Mouse (Mus musculus): ENCODE results near the gene Sema4g. TPM values are rescaled to one million over a fixed set of nuclear protein-coding genes. Genes with fewer than 3 reads are reported as not detected.

The Sema4g gene
- polyA plus RNA-seq, 2 experiments = 2.6 to 24.9 TPM

- WGBS (ENCODE audit: insufficient replicate concordance) = 72% methylated on average over 8 of the region's 8 CpGs
- H3K36me3 ChIP-seq (replicated peaks; ENCODE audit: control insufficient read depth, insufficient read depth, low read depth) = peaks cover 7% of the 10 kb centered on the region
These were observed 10.7 kb downstream of the Sema4g start for GRCm38 (mm10) chr19:44999647-45000046.

GRCm38 (mm10) chr19:45002301-45002700 is 13.4 kb downstream of the Sema4g start:
- DNase-seq (ENCODE audit: low read depth in 3 of 3, low spot score in 3 of 3) = no peak
- Histone ChIP-seq H3K4me1 (replicated peaks; ENCODE audit: control insufficient read depth in 2 of 2, insufficient read depth in 2 of 2, low read length in 1 of 2) (peaks cover 5 to 9% of the 10 kb centered on the region in 2 experiments), H3K9me3 (ENCODE audit: control insufficient read depth, low read length) (no peaks in the 10 kb centered on the region), H3K36me3 (replicated peaks; ENCODE audit: control insufficient read depth, insufficient read depth, low read depth) (peaks cover 7% of the 10 kb centered on the region), H3K27me3 (ENCODE audit: control insufficient read depth, insufficient read depth, low read length) (no peaks in the 10 kb centered on the region), H3K4me3 (ENCODE audit: insufficient read depth in 1 of 2, low read depth in 2 of 2, low read length in 2 of 2) (no peak overlapping the region), H3K27ac (no peak overlapping the region), H3K4me2 (ENCODE audit: low read depth) (no peak overlapping the region), H3K9ac (replicated peaks) (no peak overlapping the region)
- no peak for ATAC-seq (ENCODE audit: insufficient read depth)
- TF ChIP-seq EP300 (IDR thresholded peaks at IDR 0.05; ENCODE audit: low read depth) (no peak), CTCF (IDR thresholded peaks at IDR 0.05; ENCODE audit: low read depth) (peak; percentile 42)
- 67% methylated on average over 3 of the region's 3 CpGs for WGBS (ENCODE audit: insufficient replicate concordance)

More at GRCm38 (mm10) chr19:44999647-45000046, 10.7 kb downstream of the Sema4g start:
- Histone ChIP-seq H3K4me1 (replicated peaks; ENCODE audit: control insufficient read depth in 2 of 2, insufficient read depth in 2 of 2, low read length in 1 of 2) (no peaks in the 10 kb centered on the region), H3K27me3 (ENCODE audit: control insufficient read depth, insufficient read depth, low read length) (no peaks in the 10 kb centered on the region), H3K9ac (replicated peaks) (no peak overlapping the region), H3K4me3 (ENCODE audit: insufficient read depth in 1 of 2, low read depth in 2 of 2, low read length in 2 of 2) (no peak overlapping the region), H3K9me3 (ENCODE audit: control insufficient read depth, low read length) (no peaks in the 10 kb centered on the region), H3K27ac (no peak overlapping the region), H3K4me2 (ENCODE audit: low read depth) (no peak overlapping the region)
- DNase-seq (ENCODE audit: low read depth in 3 of 3, low spot score in 3 of 3) (no peak), ATAC-seq (ENCODE audit: insufficient read depth) (no peak)
- TF ChIP-seq CTCF (IDR thresholded peaks at IDR 0.05; ENCODE audit: low read depth) = no peak
- no peak for TF ChIP-seq EP300 (IDR thresholded peaks at IDR 0.05; ENCODE audit: low read depth)

GRCm38 (mm10) chr19:45003740-45004516 is 15.0 kb downstream of the Sema4g start:
- WGBS (ENCODE audit: insufficient replicate concordance) = 80% methylated on average over 7 of the region's 7 CpGs
- peaks cover 5 to 14% of the 10 kb centered on the region in 2 experiments for H3K4me1 ChIP-seq (replicated peaks; ENCODE audit: control insufficient read depth in 2 of 2, insufficient read depth in 2 of 2, low read length in 1 of 2)
- H3K36me3 ChIP-seq (replicated peaks; ENCODE audit: control insufficient read depth, insufficient read depth, low read depth) = peaks cover 7% of the 10 kb centered on the region
- H3K27ac ChIP-seq = no peak overlapping the region
- H3K4me2 ChIP-seq (ENCODE audit: low read depth) = no peak overlapping the region
- ATAC-seq (ENCODE audit: insufficient read depth) (no peak), DNase-seq (ENCODE audit: low read depth in 3 of 3, low spot score in 3 of 3) (no peak)
- no peaks in the 10 kb centered on the region for H3K27me3 ChIP-seq (ENCODE audit: control insufficient read depth, insufficient read depth, low read length)
- no peaks in the 10 kb centered on the region for H3K9me3 ChIP-seq (ENCODE audit: control insufficient read depth, low read length)
- TF ChIP-seq CTCF (IDR thresholded peaks at IDR 0.05; ENCODE audit: low read depth) = no peak
- no peak for TF ChIP-seq EP300 (IDR thresholded peaks at IDR 0.05; ENCODE audit: low read depth)
- H3K4me3 ChIP-seq (ENCODE audit: insufficient read depth in 1 of 2, low read depth in 2 of 2, low read length in 2 of 2) = no peak overlapping the region
- no peak overlapping the region for H3K9ac ChIP-seq (replicated peaks)

GRCm38 (mm10) chr19:45005444-45005843 is 16.5 kb downstream of the Sema4g start, which contains the start of gene Twnk:
Twnk (plus strand) TSS chr19:45005663.
- no peaks in the 10 kb centered on the region for H3K9me3 ChIP-seq (ENCODE audit: control insufficient read depth, low read length)
- H3K36me3 ChIP-seq (replicated peaks; ENCODE audit: control insufficient read depth, insufficient read depth, low read depth) = peaks cover 7% of the 10 kb centered on the region
- peak within 1 kb of the TSS; percentile 65 to 79 for H3K4me3 ChIP-seq (ENCODE audit: insufficient read depth in 1 of 2, low read depth in 2 of 2, low read length in 2 of 2)
- peak within 1 kb of the TSS; percentile 29 for H3K27ac ChIP-seq
- ATAC-seq (ENCODE audit: insufficient read depth) = no peak; the same call in 1 of the 2 replicates
- no peaks in the 10 kb centered on the region for H3K27me3 ChIP-seq (ENCODE audit: control insufficient read depth, insufficient read depth, low read length)
- peaks cover 5 to 14% of the 10 kb centered on the region in 2 experiments for H3K4me1 ChIP-seq (replicated peaks; ENCODE audit: control insufficient read depth in 2 of 2, insufficient read depth in 2 of 2, low read length in 1 of 2)
- H3K4me2 ChIP-seq (ENCODE audit: low read depth) = peak within 1 kb of the TSS; percentile 96
- peak; percentile 57 to 71 (median 67) for DNase-seq (ENCODE audit: low read depth in 3 of 3, low spot score in 3 of 3)
- 8% methylated on average over 16 of the region's 16 CpGs for WGBS (ENCODE audit: insufficient replicate concordance)
- peak within 1 kb of the TSS; percentile 59 for H3K9ac ChIP-seq (replicated peaks)
- no peak for TF ChIP-seq CTCF (IDR thresholded peaks at IDR 0.05; ENCODE audit: low read depth)
- TF ChIP-seq EP300 (IDR thresholded peaks at IDR 0.05; ENCODE audit: low read depth) = no peak

- ATAC-seq (ENCODE audit: insufficient read depth) (peak; percentile 84), DNase-seq (ENCODE audit: low read depth in 3 of 3, low spot score in 3 of 3) (peak; percentile 77 to 84 (median 80))
- no peaks in the 10 kb centered on the region for H3K27me3 ChIP-seq (ENCODE audit: control insufficient read depth, insufficient read depth, low read length)
- under 1% methylated on average over 82 of the region's 82 CpGs for WGBS (ENCODE audit: insufficient replicate concordance)
- peaks cover 5 to 14% of the 10 kb centered on the region in 2 experiments for H3K4me1 ChIP-seq (replicated peaks; ENCODE audit: control insufficient read depth in 2 of 2, insufficient read depth in 2 of 2, low read length in 1 of 2)
- peaks cover 7% of the 10 kb centered on the region for H3K36me3 ChIP-seq (replicated peaks; ENCODE audit: control insufficient read depth, insufficient read depth, low read depth)
- peak within 1 kb of the TSS; percentile 96 for H3K4me2 ChIP-seq (ENCODE audit: low read depth)
- peak within 1 kb of the TSS; percentile 59 for H3K9ac ChIP-seq (replicated peaks)
- TF ChIP-seq EP300 (IDR thresholded peaks at IDR 0.05; ENCODE audit: low read depth) = 0 out of 2 replicates have a peak, but pooled peaks have one; percentile 13
- peak; percentile 23; the same call in 1 of the 2 replicates for TF ChIP-seq CTCF (IDR thresholded peaks at IDR 0.05; ENCODE audit: low read depth)
- H3K4me3 ChIP-seq (ENCODE audit: insufficient read depth in 1 of 2, low read depth in 2 of 2, low read length in 2 of 2) = peak within 1 kb of the TSS; percentile 65 to 79
- H3K27ac ChIP-seq = peak within 1 kb of the TSS; percentile 29
- H3K9me3 ChIP-seq (ENCODE audit: control insufficient read depth, low read length) = no peaks in the 10 kb centered on the region
These were observed 17.2 kb downstream of the Sema4g start, which contains the start of gene Mrpl43 for GRCm38 (mm10) chr19:45005957-45006712. Mrpl43 (minus strand) TSS chr19:45006442.
